Mouse (Mus musculus) stomach, embryonic 15.5 days (tissue): ENCODE results near the gene Gm20721. TPM values are rescaled to one million over a fixed set of nuclear protein-coding genes. Genes with fewer than 3 reads are reported as not detected.

ENCODE experiments used
- ATAC-seq: fragments of 200-750 bp; cut with Nextera tagmentation; 2 replicates; pipeline ENCODE4 v1.8.0; 2017; ENCODE audit warnings: low read depth, moderate number of reproducible peaks, moderate TSS enrichment; ENCODE audit not compliant: insufficient read depth, low FRiP score
- H3K27ac ChIP-seq: fragments of 300-500 bp; sonication (generic); 2 replicates; pipeline ENCODE4 v1.5.1; 2015; ENCODE audit warnings: mild to moderate bottlenecking, inconsistent platforms
- H3K27me3 ChIP-seq: fragments of 300-500 bp; sonication (generic); replicated peaks from 2 replicates; pipeline ENCODE4 v1.6.1; 2015; ENCODE audit warnings: inconsistent platforms
- H3K36me3 ChIP-seq: fragments of 300-500 bp; sonication (generic); 2 replicates; pipeline ENCODE4 v1.6.1; 2015; ENCODE audit warnings: inconsistent platforms
- H3K4me1 ChIP-seq: fragments of 300-500 bp; sonication (generic); 2 replicates; pipeline ENCODE4 v1.6.1; 2015; ENCODE audit warnings: inconsistent platforms
- H3K4me2 ChIP-seq: fragments of 300-500 bp; sonication (generic); 2 replicates; pipeline ENCODE4 v1.6.1; 2015; ENCODE audit warnings: mild to moderate bottlenecking, inconsistent platforms
- H3K4me3 ChIP-seq: fragments of 300-500 bp; sonication (generic); replicated peaks from 2 replicates; pipeline ENCODE4 v1.5.1; 2015; ENCODE audit warnings: inconsistent platforms
- H3K9ac ChIP-seq: fragments of 300-500 bp; sonication (generic); 2 replicates; pipeline ENCODE4 v1.6.1; 2015; ENCODE audit warnings: inconsistent platforms
- H3K9me3 ChIP-seq: fragments of 300-500 bp; sonication (generic); 2 replicates; pipeline ENCODE4 v1.6.1; 2016; ENCODE audit warnings: inconsistent platforms
- WGBS: fragments of 180-500 bp; shearing (Covaris S2); methylation state at CpG from one replicate; pipeline ENCODE4 v1.1.7; 2015; 5-methylcytosine and 5-hydroxymethylcytosine counted together
- polyA plus RNA-seq: library from polyadenylated mRNA; unstranded; fragments of >200 nt; fragmentation: Nextera tagmentation; extraction: Ambion mirVana; gene quantifications from 2 replicates; pipeline ENCODE4 v1.2.1, GENCODE M21; 2015

The Gm20721 gene
- polyA plus RNA-seq, 1 experiment from 2014 or later: 37.5 TPM

GRCm38 (mm10) chr2:174307903-174308302 is 38.6 kb downstream of the Gm20721 start:
- Histone ChIP-seq H3K36me3 (no peaks in the 10 kb centered on the region), H3K27ac (no peak overlapping the region), H3K9ac (no peak overlapping the region), H3K4me3 (no peak overlapping the region), H3K4me1 (peaks cover 5% of the 10 kb centered on the region; the same call in 1 of the 2 replicates), H3K9me3 (no peaks in the 10 kb centered on the region), H3K4me2 (no peak overlapping the region), H3K27me3 (no peaks in the 10 kb centered on the region)
- no peak for ATAC-seq
- WGBS: 73% methylated on average over 3 of the region's 3 CpGs

GRCm38 (mm10) chr2:174305646-174306045 is 40.9 kb downstream of the Gm20721 start:
- peaks cover 4% of the 10 kb centered on the region; the same call in 1 of the 2 replicates for H3K27me3 ChIP-seq
- H3K4me3 ChIP-seq: no peak overlapping the region
- no peaks in the 10 kb centered on the region for H3K36me3 ChIP-seq
- H3K4me1 ChIP-seq: no peaks in the 10 kb centered on the region
- no peak overlapping the region for H3K9ac ChIP-seq
- no peak overlapping the region for H3K27ac ChIP-seq
- H3K4me2 ChIP-seq: no peak overlapping the region
- no peaks in the 10 kb centered on the region for H3K9me3 ChIP-seq
- ATAC-seq: no peak
- WGBS: 24% methylated on average over 5 of the region's 5 CpGs

- no peak overlapping the region for H3K9ac ChIP-seq
- peaks cover 13% of the 10 kb centered on the region; the same call in 1 of the 2 replicates for H3K9me3 ChIP-seq
- no peak for ATAC-seq
- peaks cover 34% of the 10 kb centered on the region for H3K27me3 ChIP-seq
- peaks cover 21% of the 10 kb centered on the region for H3K4me1 ChIP-seq
- H3K4me3 ChIP-seq: no peak overlapping the region
- 62% methylated on average over 6 of the region's 6 CpGs for WGBS
- H3K27ac ChIP-seq: no peak overlapping the region
- no peak overlapping the region for H3K4me2 ChIP-seq
- no peaks in the 10 kb centered on the region for H3K36me3 ChIP-seq
Measured at GRCm38 (mm10) chr2:174302526-174302925, 44.0 kb downstream of the Gm20721 start.

GRCm38 (mm10) chr2:174300666-174301065 is 45.8 kb downstream of the Gm20721 start:
- no peak overlapping the region for H3K27ac ChIP-seq
- no peaks in the 10 kb centered on the region for H3K36me3 ChIP-seq
- peaks cover 39% of the 10 kb centered on the region for H3K27me3 ChIP-seq
- 52% methylated on average over 22 of the region's 22 CpGs for WGBS
- H3K4me2 ChIP-seq: peak overlapping the region; percentile 50
- no peak for ATAC-seq
- peaks cover 17% of the 10 kb centered on the region; the same call in 1 of the 2 replicates for H3K9me3 ChIP-seq
- H3K9ac ChIP-seq: no peak overlapping the region
- H3K4me1 ChIP-seq: peaks cover 21% of the 10 kb centered on the region
- H3K4me3 ChIP-seq: peak overlapping the region; percentile 34

- peak overlapping the region; percentile 34 for H3K4me3 ChIP-seq
- 57% methylated on average over 27 of the region's 27 CpGs for WGBS
- no peak overlapping the region for H3K9ac ChIP-seq
- no peak overlapping the region for H3K27ac ChIP-seq
- H3K36me3 ChIP-seq: no peaks in the 10 kb centered on the region
- H3K4me1 ChIP-seq: peaks cover 21% of the 10 kb centered on the region
- H3K27me3 ChIP-seq: peaks cover 39% of the 10 kb centered on the region
- H3K9me3 ChIP-seq: peaks cover 17% of the 10 kb centered on the region; the same call in 1 of the 2 replicates
- no peak for ATAC-seq
- peak overlapping the region; percentile 50 for H3K4me2 ChIP-seq
Measured at GRCm38 (mm10) chr2:174300186-174300585, 46.3 kb downstream of the Gm20721 start.

- H3K4me2 ChIP-seq: peak overlapping the region; percentile 50
- ATAC-seq: no peak
- peak overlapping the region; percentile 34 for H3K4me3 ChIP-seq
- peaks cover 17% of the 10 kb centered on the region; the same call in 1 of the 2 replicates for H3K9me3 ChIP-seq
- H3K27me3 ChIP-seq: peaks cover 39% of the 10 kb centered on the region
- H3K4me1 ChIP-seq: peaks cover 21% of the 10 kb centered on the region
- WGBS: 43% methylated on average over 34 of the region's 34 CpGs
- H3K27ac ChIP-seq: no peak overlapping the region
- no peaks in the 10 kb centered on the region for H3K36me3 ChIP-seq
- no peak overlapping the region for H3K9ac ChIP-seq
Measured at GRCm38 (mm10) chr2:174299771-174300160, 46.7 kb downstream of the Gm20721 start.

- 56% methylated on average over 47 of the region's 48 CpGs for WGBS
- no peak overlapping the region for H3K9ac ChIP-seq
- peaks cover 21% of the 10 kb centered on the region for H3K4me1 ChIP-seq
Measured at GRCm38 (mm10) chr2:174299091-174299770, 47.3 kb downstream of the Gm20721 start.

GRCm38 (mm10) chr2:174298471-174298870 is 48.0 kb downstream of the Gm20721 start:
- Histone ChIP-seq H3K4me1 (peaks cover 21% of the 10 kb centered on the region), H3K4me2 (peak overlapping the region; percentile 50), H3K9ac (no peak overlapping the region), H3K36me3 (no peaks in the 10 kb centered on the region), H3K27me3 (peaks cover 39% of the 10 kb centered on the region), H3K9me3 (peaks cover 17% of the 10 kb centered on the region; the same call in 1 of the 2 replicates), H3K27ac (no peak overlapping the region), H3K4me3 (peak overlapping the region; percentile 34)
- ATAC-seq: no peak
- 48% methylated on average over 33 of the region's 33 CpGs for WGBS

More at GRCm38 (mm10) chr2:174299091-174299770, 47.3 kb downstream of the Gm20721 start:
- H3K4me2 ChIP-seq: peak overlapping the region; percentile 50
- H3K9me3 ChIP-seq: peaks cover 17% of the 10 kb centered on the region; the same call in 1 of the 2 replicates
- no peak for ATAC-seq
- no peak overlapping the region for H3K27ac ChIP-seq
- peaks cover 39% of the 10 kb centered on the region for H3K27me3 ChIP-seq
- H3K36me3 ChIP-seq: no peaks in the 10 kb centered on the region
- peak overlapping the region; percentile 34 for H3K4me3 ChIP-seq

GRCm38 (mm10) chr2:174297851-174298250 is 48.7 kb downstream of the Gm20721 start:
- peak overlapping the region; percentile 50 for H3K4me2 ChIP-seq
- H3K4me1 ChIP-seq: peaks cover 21% of the 10 kb centered on the region
- H3K9ac ChIP-seq: no peak overlapping the region
- 58% methylated on average over 19 of the region's 19 CpGs for WGBS
- no peak for ATAC-seq
- peaks cover 39% of the 10 kb centered on the region for H3K27me3 ChIP-seq
- no peaks in the 10 kb centered on the region for H3K36me3 ChIP-seq
- no peak overlapping the region for H3K27ac ChIP-seq
- H3K4me3 ChIP-seq: peak overlapping the region; percentile 10; the same call in 1 of the 2 replicates
- H3K9me3 ChIP-seq: peaks cover 17% of the 10 kb centered on the region; the same call in 1 of the 2 replicates

- peak overlapping the region; percentile 22; the same call in 1 of the 2 replicates for H3K4me3 ChIP-seq
- H3K27ac ChIP-seq: no peak overlapping the region
- no peaks in the 10 kb centered on the region for H3K36me3 ChIP-seq
- ATAC-seq: no peak
- peak overlapping the region; percentile 52 for H3K4me2 ChIP-seq
- peaks cover 39% of the 10 kb centered on the region for H3K27me3 ChIP-seq
- no peak overlapping the region for H3K9ac ChIP-seq
- peaks cover 17% of the 10 kb centered on the region; the same call in 1 of the 2 replicates for H3K9me3 ChIP-seq
- WGBS: 45% methylated on average over 29 of the region's 29 CpGs
- peaks cover 21% of the 10 kb centered on the region for H3K4me1 ChIP-seq
Measured at GRCm38 (mm10) chr2:174297086-174297571, 49.4 kb downstream of the Gm20721 start.

GRCm38 (mm10) chr2:174295900-174296465 is 50.5 kb downstream of the Gm20721 start:
- Histone ChIP-seq H3K27ac (peak overlapping the region; percentile 23), H3K4me2 (peak overlapping the region; percentile 69), H3K4me1 (peaks cover 27% of the 10 kb centered on the region), H3K9me3 (peaks cover 17% of the 10 kb centered on the region; the same call in 1 of the 2 replicates), H3K27me3 (peaks cover 38% of the 10 kb centered on the region), H3K9ac (no peak overlapping the region), H3K4me3 (peak overlapping the region; percentile 61), H3K36me3 (no peaks in the 10 kb centered on the region)
- whole genome bisulfite sequencing: 61% methylated on average over 29 of the region's 29 CpGs
- ATAC-seq: no peak
